Mouse (Mus musculus) hindbrain, embryonic 12.5 days (tissue): ENCODE measurements around the gene Wdfy3. TPM values are rescaled to one million over a fixed set of nuclear protein-coding genes. Genes with fewer than 3 reads are reported as not detected.

ENCODE experiments used
- ATAC-seq: fragments of 200-750 bp; cut with Nextera tagmentation; 2 replicates; pipeline ENCODE4 v1.8.0; 2017; ENCODE audit warnings: moderate TSS enrichment; ENCODE audit not compliant: low FRiP score
- H3K27ac ChIP-seq: fragments of 300-500 bp; sonication (generic); 2 replicates; pipeline ENCODE4 v1.5.1; 2016; ENCODE audit warnings: mild to moderate bottlenecking
- H3K27me3 ChIP-seq: fragments of 300-500 bp; sonication (generic); 2 replicates; pipeline ENCODE4 v1.6.1; 2016; ENCODE audit warnings: mild to moderate bottlenecking
- H3K36me3 ChIP-seq: fragments of 300-500 bp; sonication (generic); 2 replicates; pipeline ENCODE4 v1.6.1; 2016; ENCODE audit warnings: mild to moderate bottlenecking
- H3K4me1 ChIP-seq: fragments of 300-500 bp; sonication (generic); 2 replicates; pipeline ENCODE4 v1.6.1; 2016
- H3K4me2 ChIP-seq: fragments of 300-500 bp; sonication (generic); replicated peaks from 2 replicates; pipeline ENCODE4 v1.6.1; 2016; ENCODE audit warnings: mild to moderate bottlenecking
- H3K4me3 ChIP-seq: fragments of 300-500 bp; sonication (generic); 2 replicates; pipeline ENCODE4 v1.5.1; 2016; ENCODE audit warnings: mild to moderate bottlenecking
- H3K9ac ChIP-seq: fragments of 300-500 bp; sonication (generic); 2 replicates; pipeline ENCODE4 v1.6.1; 2016; ENCODE audit warnings: mild to moderate bottlenecking, moderate library complexity
- H3K9me3 ChIP-seq: fragments of 300-500 bp; sonication (generic); replicated peaks from 2 replicates; pipeline ENCODE4 v1.6.1; 2016; ENCODE audit warnings: mild to moderate bottlenecking
- WGBS: fragments of 180-500 bp; shearing (Covaris S2); methylation state at CpG from one replicate; pipeline ENCODE4 v1.1.7; 2016; 5-methylcytosine and 5-hydroxymethylcytosine counted together
- polyA plus RNA-seq: library from polyadenylated mRNA; unstranded; fragments of >200 nt; fragmentation: Nextera tagmentation; extraction: Ambion mirVana; gene quantifications from 2 replicates; pipeline ENCODE4 v1.2.1, GENCODE M21; 2016

Gene Wdfy3
- polyA plus RNA-seq, 1 experiment from 2014 or later: 41.3 TPM

- ATAC-seq: no peak
- 97% methylated on average over 19 of the region's 19 CpGs for WGBS
Observed at GRCm38 (mm10) chr5:101887989-101888388, 181.7 kb downstream of the Wdfy3 start.

GRCm38 (mm10) chr5:101885039-101885438, 184.7 kb downstream of the Wdfy3 start:
- Histone ChIP-seq H3K36me3 (peaks cover 94% of the 10 kb centered on the region), H3K27ac (no peak overlapping the region), H3K4me2 (no peak overlapping the region), H3K4me3 (no peak overlapping the region), H3K9ac (no peak overlapping the region), H3K4me1 (no peaks in the 10 kb centered on the region), H3K9me3 (no peaks in the 10 kb centered on the region), H3K27me3 (no peaks in the 10 kb centered on the region)
- 89% methylated on average over 12 of the region's 12 CpGs for WGBS
- ATAC-seq: no peak

More at GRCm38 (mm10) chr5:101887989-101888388, 181.7 kb downstream of the Wdfy3 start:
- H3K4me3 ChIP-seq: no peak overlapping the region
- H3K27ac ChIP-seq: no peak overlapping the region
- H3K4me1 ChIP-seq: no peaks in the 10 kb centered on the region
- H3K9me3 ChIP-seq: no peaks in the 10 kb centered on the region
- H3K27me3 ChIP-seq: no peaks in the 10 kb centered on the region
- no peak overlapping the region for H3K9ac ChIP-seq
- H3K4me2 ChIP-seq: no peak overlapping the region
- H3K36me3 ChIP-seq: peaks cover 91% of the 10 kb centered on the region

- no peak for ATAC-seq
- Histone ChIP-seq H3K36me3 (peaks cover 82% of the 10 kb centered on the region), H3K4me1 (no peaks in the 10 kb centered on the region), H3K27ac (no peak overlapping the region), H3K27me3 (no peaks in the 10 kb centered on the region), H3K9ac (no peak overlapping the region), H3K9me3 (no peaks in the 10 kb centered on the region), H3K4me2 (no peak overlapping the region), H3K4me3 (no peak overlapping the region)
- 93% methylated on average over 15 of the region's 15 CpGs for WGBS
Observed at GRCm38 (mm10) chr5:101882191-101882590, 187.5 kb downstream of the Wdfy3 start.

- Histone ChIP-seq H3K4me1 (no peaks in the 10 kb centered on the region), H3K9ac (no peak overlapping the region), H3K9me3 (no peaks in the 10 kb centered on the region), H3K27ac (no peak overlapping the region), H3K27me3 (no peaks in the 10 kb centered on the region), H3K4me2 (no peak overlapping the region), H3K4me3 (no peak overlapping the region), H3K36me3 (peaks cover 80% of the 10 kb centered on the region)
- no peak for ATAC-seq
- WGBS: 95% methylated on average over 4 of the region's 4 CpGs
Observed at GRCm38 (mm10) chr5:101879914-101880313, 189.8 kb downstream of the Wdfy3 start.

- Histone ChIP-seq H3K4me1 (no peaks in the 10 kb centered on the region), H3K4me3 (no peak overlapping the region), H3K4me2 (no peak overlapping the region), H3K9ac (no peak overlapping the region), H3K9me3 (no peaks in the 10 kb centered on the region), H3K27ac (no peak overlapping the region), H3K27me3 (no peaks in the 10 kb centered on the region), H3K36me3 (peaks cover 78% of the 10 kb centered on the region)
- ATAC-seq: no peak
- 75% methylated on average over 9 of the region's 9 CpGs for WGBS
Observed at GRCm38 (mm10) chr5:101878403-101878802, 191.3 kb downstream of the Wdfy3 start.

- peaks cover 78% of the 10 kb centered on the region for H3K36me3 ChIP-seq
- H3K9ac ChIP-seq: no peak overlapping the region
- no peak overlapping the region for H3K27ac ChIP-seq
- 85% methylated on average over 4 of the region's 4 CpGs for WGBS
- no peak for ATAC-seq
- H3K9me3 ChIP-seq: no peaks in the 10 kb centered on the region
- no peaks in the 10 kb centered on the region for H3K27me3 ChIP-seq
- H3K4me2 ChIP-seq: no peak overlapping the region
- H3K4me3 ChIP-seq: no peak overlapping the region
- no peaks in the 10 kb centered on the region for H3K4me1 ChIP-seq
Observed at GRCm38 (mm10) chr5:101876185-101876584, 193.5 kb downstream of the Wdfy3 start.

- Histone ChIP-seq H3K9ac (no peak overlapping the region), H3K4me2 (no peak overlapping the region), H3K36me3 (peaks cover 90% of the 10 kb centered on the region), H3K27ac (no peak overlapping the region), H3K9me3 (no peaks in the 10 kb centered on the region), H3K27me3 (no peaks in the 10 kb centered on the region), H3K4me1 (no peaks in the 10 kb centered on the region), H3K4me3 (no peak overlapping the region)
- WGBS: 89% methylated on average over 2 of the region's 2 CpGs
- ATAC-seq: no peak
Observed at GRCm38 (mm10) chr5:101866722-101867121, 203.0 kb downstream of the Wdfy3 start.

- Histone ChIP-seq H3K9ac (no peak overlapping the region), H3K4me1 (no peaks in the 10 kb centered on the region), H3K27me3 (no peaks in the 10 kb centered on the region), H3K27ac (no peak overlapping the region), H3K4me2 (no peak overlapping the region), H3K9me3 (no peaks in the 10 kb centered on the region), H3K36me3 (peaks cover 84% of the 10 kb centered on the region), H3K4me3 (no peak overlapping the region)
- no peak for ATAC-seq
- 93% methylated on average over 6 of the region's 6 CpGs for WGBS
Observed at GRCm38 (mm10) chr5:101863946-101864345, 205.8 kb downstream of the Wdfy3 start.

GRCm38 (mm10) chr5:101862651-101863050, 207.1 kb downstream of the Wdfy3 start:
- Histone ChIP-seq H3K27me3 (no peaks in the 10 kb centered on the region), H3K9ac (no peak overlapping the region), H3K27ac (no peak overlapping the region), H3K4me2 (no peak overlapping the region), H3K9me3 (no peaks in the 10 kb centered on the region), H3K4me1 (no peaks in the 10 kb centered on the region), H3K4me3 (no peak overlapping the region), H3K36me3 (peaks cover 87% of the 10 kb centered on the region)
- 90% methylated on average over 8 of the region's 8 CpGs for WGBS
- no peak for ATAC-seq

GRCm38 (mm10) chr5:101861786-101862571, 207.7 kb downstream of the Wdfy3 start:
- Histone ChIP-seq H3K27ac (no peak overlapping the region), H3K27me3 (no peaks in the 10 kb centered on the region), H3K9ac (no peak overlapping the region), H3K4me3 (no peak overlapping the region), H3K4me2 (no peak overlapping the region), H3K9me3 (no peaks in the 10 kb centered on the region), H3K4me1 (no peaks in the 10 kb centered on the region), H3K36me3 (peaks cover 88% of the 10 kb centered on the region)
- WGBS: 90% methylated on average over 18 of the region's 18 CpGs
- ATAC-seq: no peak

- no peaks in the 10 kb centered on the region for H3K27me3 ChIP-seq
- ATAC-seq: no peak
- H3K9me3 ChIP-seq: no peaks in the 10 kb centered on the region
- H3K9ac ChIP-seq: no peak overlapping the region
- H3K4me2 ChIP-seq: no peak overlapping the region
- no peaks in the 10 kb centered on the region for H3K4me1 ChIP-seq
- no peak overlapping the region for H3K4me3 ChIP-seq
- H3K36me3 ChIP-seq: peaks cover 89% of the 10 kb centered on the region
- 91% methylated on average over 10 of the region's 10 CpGs for WGBS
- H3K27ac ChIP-seq: no peak overlapping the region
Observed at GRCm38 (mm10) chr5:101858891-101859436, 210.8 kb downstream of the Wdfy3 start.

GRCm38 (mm10) chr5:101855475-101855874, 214.2 kb downstream of the Wdfy3 start:
- ATAC-seq: no peak
- H3K4me1 ChIP-seq: no peaks in the 10 kb centered on the region
- no peak overlapping the region for H3K9ac ChIP-seq
- no peaks in the 10 kb centered on the region for H3K9me3 ChIP-seq
- H3K4me2 ChIP-seq: no peak overlapping the region
- H3K36me3 ChIP-seq: peaks cover 92% of the 10 kb centered on the region
- no peak overlapping the region for H3K27ac ChIP-seq
- H3K27me3 ChIP-seq: no peaks in the 10 kb centered on the region
- WGBS: 97% methylated on average over 16 of the region's 16 CpGs
- H3K4me3 ChIP-seq: no peak overlapping the region

GRCm38 (mm10) chr5:101854667-101855066, 215.1 kb downstream of the Wdfy3 start:
- H3K4me3 ChIP-seq: no peak overlapping the region
- no peak for ATAC-seq
- no peak overlapping the region for H3K27ac ChIP-seq
- H3K4me1 ChIP-seq: no peaks in the 10 kb centered on the region
- H3K4me2 ChIP-seq: no peak overlapping the region
- H3K36me3 ChIP-seq: peaks cover 96% of the 10 kb centered on the region
- WGBS: 88% methylated on average over 7 of the region's 7 CpGs
- H3K9ac ChIP-seq: no peak overlapping the region
- no peaks in the 10 kb centered on the region for H3K9me3 ChIP-seq
- H3K27me3 ChIP-seq: no peaks in the 10 kb centered on the region
